Mouse (Mus musculus): ENCODE data around the gene Nfyc. TPM values are rescaled to one million over a fixed set of nuclear protein-coding genes. Genes with fewer than 3 reads are reported as not detected.

The Nfyc gene
- polyA plus RNA-seq, 1 experiment = 247 TPM

DNA sequence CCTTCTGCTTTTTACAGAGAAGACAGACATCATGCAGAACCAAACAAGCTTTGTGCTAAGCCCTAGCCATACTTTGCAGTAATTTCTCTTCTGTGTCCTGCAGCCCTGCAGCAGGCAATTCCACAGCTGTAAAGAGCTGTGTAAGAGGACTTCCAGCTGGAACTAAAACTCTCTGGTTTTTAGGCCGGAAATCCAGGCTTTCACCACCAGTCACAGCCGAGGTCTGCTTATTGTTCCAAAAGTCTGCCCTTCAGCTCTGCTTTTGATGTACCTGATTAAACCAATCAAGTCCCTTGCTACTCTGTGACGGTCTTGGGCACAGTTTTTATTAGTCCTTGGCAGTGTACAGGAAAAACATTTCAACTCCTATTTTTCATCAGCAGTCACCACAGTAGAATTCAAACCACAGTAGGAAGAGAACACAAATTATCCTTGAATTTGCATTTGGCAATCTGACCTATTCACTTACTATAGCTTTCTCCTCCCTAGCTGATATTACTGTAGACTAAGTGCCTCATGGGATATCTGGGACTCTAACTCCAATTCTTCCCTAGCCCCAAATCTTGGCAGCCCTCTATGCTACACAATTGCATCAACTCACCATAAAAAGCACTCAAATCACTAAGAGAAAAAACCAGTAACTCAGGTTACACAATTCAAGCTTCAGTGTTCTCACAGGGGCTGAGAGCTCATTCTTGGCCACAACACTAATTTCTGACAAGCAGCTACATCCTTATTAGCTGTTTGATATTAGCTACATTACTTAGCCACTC is 14.2 kb downstream of the Nfyc start:
- no peak for TF ChIP-seq POLR2A (IDR thresholded peaks at IDR 0.05; ENCODE audit: low read depth, low read length)
- H3K4me3 ChIP-seq (ENCODE audit: low read depth, low read length) = no peak overlapping the region
- H3K27me3 ChIP-seq (ENCODE audit: control insufficient read depth, insufficient read depth, low read length) = no peaks in the 10 kb centered on the region
- no peak overlapping the region for H3K27ac ChIP-seq (ENCODE audit: insufficient read depth, low read depth, low read length)
- H3K4me1 ChIP-seq (ENCODE audit: control insufficient read depth, insufficient read depth, insufficient read length, low read length) = peaks cover 6% of the 10 kb centered on the region
- 31% methylated on average over 3 of the region's 3 CpGs for WGBS
- H3K36me3 ChIP-seq (ENCODE audit: control insufficient read depth, insufficient read depth, low read length) = no peaks in the 10 kb centered on the region

DNA sequence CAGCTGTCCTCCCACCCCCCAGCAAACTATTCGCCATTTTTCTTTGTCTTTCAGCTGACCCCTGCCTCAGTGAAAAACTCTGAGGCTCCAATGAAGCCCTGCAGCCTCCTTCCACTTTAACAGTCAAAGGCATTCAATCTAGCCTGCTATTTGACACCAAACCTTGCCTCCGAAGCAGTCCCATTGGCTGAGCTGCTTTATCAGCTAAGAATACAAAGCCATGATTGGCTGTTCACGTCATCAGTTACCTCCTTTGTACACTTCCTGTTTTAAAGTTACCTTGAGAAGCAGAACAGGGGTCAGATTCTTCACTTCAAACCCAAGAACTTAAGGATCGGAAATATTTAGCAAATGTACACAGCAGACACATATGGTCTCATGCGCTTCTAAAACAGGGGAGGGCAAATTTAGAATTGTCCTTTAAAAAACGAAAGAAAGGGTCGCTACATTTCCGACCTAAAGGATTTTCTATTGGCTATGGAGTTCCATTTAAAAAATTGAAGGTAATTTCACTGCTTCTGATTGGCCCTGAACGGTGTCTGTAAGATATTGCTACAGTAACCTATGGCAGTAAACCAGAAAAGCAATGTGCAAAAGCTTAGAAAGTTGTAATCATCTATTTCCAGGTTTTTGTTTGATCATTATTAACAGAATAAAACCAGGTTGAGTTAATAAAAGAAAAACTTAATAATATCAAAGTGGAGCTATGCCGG is 15.6 kb downstream of the Nfyc start:
- 0 out of 2 replicates have a peak, but pooled peaks have one; percentile 33 for TF ChIP-seq POLR2A (IDR thresholded peaks at IDR 0.05; ENCODE audit: low read depth, low read length)
- no peak for TF ChIP-seq CTCF (IDR thresholded peaks at IDR 0.05; ENCODE audit: extremely low read depth, insufficient read length, insufficient replicate concordance, low read depth, low read length)
- peaks cover 6% of the 10 kb centered on the region for H3K4me1 ChIP-seq (ENCODE audit: control insufficient read depth, insufficient read depth, insufficient read length, low read length)
- H3K4me3 ChIP-seq (ENCODE audit: low read depth, low read length) = peak overlapping the region; percentile 62
- no peaks in the 10 kb centered on the region for H3K36me3 ChIP-seq (ENCODE audit: control insufficient read depth, insufficient read depth, low read length)
- 6% methylated on average over 10 of the region's 10 CpGs for WGBS
- H3K27me3 ChIP-seq (ENCODE audit: control insufficient read depth, insufficient read depth, low read length) = no peaks in the 10 kb centered on the region
- peak overlapping the region; percentile 58 for H3K27ac ChIP-seq (ENCODE audit: insufficient read depth, low read depth, low read length)

DNA sequence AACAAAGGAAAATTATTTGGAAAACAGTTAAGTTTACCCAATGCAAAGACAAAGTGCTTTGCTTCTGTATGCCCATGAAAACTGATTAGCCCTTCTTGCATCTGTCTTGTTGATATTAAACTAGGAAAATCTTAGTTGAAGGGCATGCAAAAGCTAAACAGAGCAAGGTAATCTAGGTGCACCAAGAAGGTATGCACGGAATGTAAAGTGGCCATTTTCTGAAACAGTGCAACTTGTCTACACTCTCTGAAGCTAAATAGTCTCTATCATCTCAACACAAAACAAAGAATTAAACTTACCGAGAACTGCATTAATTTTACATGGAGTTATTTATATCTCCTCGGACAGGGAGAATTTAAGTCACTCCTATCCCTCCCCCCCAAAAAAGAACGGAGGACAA is 16.2 kb downstream of the Nfyc start:
- Histone ChIP-seq H3K27ac (ENCODE audit: insufficient read depth, low read depth, low read length) (peak overlapping the region; percentile 41; the same call in 1 of the 2 replicates), H3K27me3 (ENCODE audit: control insufficient read depth, insufficient read depth, low read length) (no peaks in the 10 kb centered on the region), H3K4me1 (ENCODE audit: control insufficient read depth, insufficient read depth, insufficient read length, low read length) (peaks cover 6% of the 10 kb centered on the region), H3K36me3 (ENCODE audit: control insufficient read depth, insufficient read depth, low read length) (no peaks in the 10 kb centered on the region), H3K4me3 (ENCODE audit: low read depth, low read length) (peak overlapping the region; percentile 62)
- TF ChIP-seq CTCF (IDR thresholded peaks at IDR 0.05; ENCODE audit: extremely low read depth, insufficient read length, insufficient replicate concordance, low read depth, low read length) (no peak), POLR2A (IDR thresholded peaks at IDR 0.05; ENCODE audit: low read depth, low read length) (no peak)
- 5% methylated on average over 4 of the region's 4 CpGs for WGBS

DNA sequence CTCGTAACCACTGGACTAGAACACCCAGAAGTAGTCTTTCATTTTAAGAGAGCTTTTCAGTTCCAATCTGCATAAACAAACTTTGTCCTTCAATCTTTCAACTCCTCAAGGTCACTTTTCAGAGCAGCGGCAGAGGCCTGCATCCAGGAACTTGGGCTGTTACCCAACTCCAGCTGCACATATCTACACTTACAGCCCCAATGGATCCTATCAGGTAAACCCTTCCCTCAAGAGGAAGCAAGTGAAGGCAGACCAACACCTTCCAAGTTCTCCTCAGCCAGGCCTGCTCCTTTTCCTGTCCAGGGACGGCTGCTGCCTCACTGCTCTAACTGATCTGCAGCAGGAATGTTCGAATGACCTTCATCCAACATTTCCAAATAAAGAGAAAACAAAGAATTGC is 17.2 kb downstream of the Nfyc start:
- Histone ChIP-seq H3K27ac (ENCODE audit: insufficient read depth, low read depth, low read length) (peak overlapping the region; percentile 88), H3K4me1 (ENCODE audit: control insufficient read depth, insufficient read depth, insufficient read length, low read length) (peaks cover 2% of the 10 kb centered on the region; the same call in 1 of the 2 replicates), H3K4me3 (ENCODE audit: low read depth, low read length) (peak overlapping the region; percentile 52), H3K27me3 (ENCODE audit: control insufficient read depth, insufficient read depth, low read length) (no peaks in the 10 kb centered on the region), H3K36me3 (ENCODE audit: control insufficient read depth, insufficient read depth, low read length) (no peaks in the 10 kb centered on the region)
- WGBS = 8% methylated on average over 4 of the region's 4 CpGs
- TF ChIP-seq CTCF (IDR thresholded peaks at IDR 0.05; ENCODE audit: extremely low read depth, insufficient read length, insufficient replicate concordance, low read depth, low read length) (no peak), POLR2A (IDR thresholded peaks at IDR 0.05; ENCODE audit: low read depth, low read length) (no peak)

DNA sequence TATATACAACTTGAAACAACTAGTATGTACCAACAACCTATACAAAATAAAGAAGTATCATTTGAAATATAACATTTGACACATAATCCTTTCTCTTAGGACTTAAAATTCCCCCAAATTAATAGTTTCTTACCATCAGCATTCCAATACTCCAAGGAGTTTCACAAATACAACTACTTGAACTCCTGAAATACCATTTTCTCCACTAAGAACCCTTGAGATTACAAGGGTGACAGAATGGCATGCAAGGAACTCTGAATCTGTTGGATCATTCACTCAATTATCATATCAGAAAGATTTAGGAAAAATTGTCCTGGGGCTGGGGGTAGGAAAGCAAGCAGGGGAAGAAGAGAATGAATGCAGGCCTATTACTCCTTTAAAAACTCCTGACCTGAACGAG is 17.6 kb downstream of the Nfyc start:
- Histone ChIP-seq H3K27me3 (ENCODE audit: control insufficient read depth, insufficient read depth, low read length) (no peaks in the 10 kb centered on the region), H3K4me3 (ENCODE audit: low read depth, low read length) (no peak overlapping the region; the same call in 1 of the 2 replicates), H3K27ac (ENCODE audit: insufficient read depth, low read depth, low read length) (peak overlapping the region; percentile 88), H3K4me1 (ENCODE audit: control insufficient read depth, insufficient read depth, insufficient read length, low read length) (peaks cover 2% of the 10 kb centered on the region; the same call in 1 of the 2 replicates), H3K36me3 (ENCODE audit: control insufficient read depth, insufficient read depth, low read length) (no peaks in the 10 kb centered on the region)
- TF ChIP-seq POLR2A (IDR thresholded peaks at IDR 0.05; ENCODE audit: low read depth, low read length) (no peak), CTCF (IDR thresholded peaks at IDR 0.05; ENCODE audit: extremely low read depth, insufficient read length, insufficient replicate concordance, low read depth, low read length) (no peak)
- 11% methylated on average over 1 of the region's 1 CpGs for WGBS

DNA sequence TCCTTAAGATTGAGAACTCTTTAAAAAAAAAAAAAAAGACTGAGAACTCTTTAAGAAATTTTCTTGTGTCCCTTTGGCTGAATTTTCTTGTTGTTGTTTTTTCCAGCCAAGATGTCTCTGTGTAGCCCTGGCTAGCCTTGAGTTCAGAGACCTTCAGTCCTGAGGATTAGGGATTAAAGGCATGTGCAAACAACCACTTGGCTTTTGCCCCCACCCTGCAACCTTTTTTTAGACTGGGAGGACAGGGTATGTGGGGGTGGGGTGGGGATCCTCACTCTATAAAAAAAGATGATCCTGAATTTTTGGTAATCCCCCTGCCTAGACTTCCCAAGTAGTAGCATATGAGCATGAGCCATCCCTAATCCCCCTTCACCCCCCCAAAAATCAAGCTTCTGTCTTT is 25.6 kb downstream of the Nfyc start:
- Histone ChIP-seq H3K4me1 (ENCODE audit: control insufficient read depth, insufficient read depth, insufficient read length, low read length) (no peaks in the 10 kb centered on the region), H3K4me3 (ENCODE audit: low read depth, low read length) (no peak overlapping the region), H3K36me3 (ENCODE audit: control insufficient read depth, insufficient read depth, low read length) (peaks cover 2% of the 10 kb centered on the region; the same call in 1 of the 2 replicates), H3K27ac (ENCODE audit: insufficient read depth, low read depth, low read length) (no peak overlapping the region), H3K27me3 (ENCODE audit: control insufficient read depth, insufficient read depth, low read length) (no peaks in the 10 kb centered on the region)
- TF ChIP-seq CTCF (IDR thresholded peaks at IDR 0.05; ENCODE audit: extremely low read depth, insufficient read length, insufficient replicate concordance, low read depth, low read length) (no peak), POLR2A (IDR thresholded peaks at IDR 0.05; ENCODE audit: low read depth, low read length) (no peak)

DNA sequence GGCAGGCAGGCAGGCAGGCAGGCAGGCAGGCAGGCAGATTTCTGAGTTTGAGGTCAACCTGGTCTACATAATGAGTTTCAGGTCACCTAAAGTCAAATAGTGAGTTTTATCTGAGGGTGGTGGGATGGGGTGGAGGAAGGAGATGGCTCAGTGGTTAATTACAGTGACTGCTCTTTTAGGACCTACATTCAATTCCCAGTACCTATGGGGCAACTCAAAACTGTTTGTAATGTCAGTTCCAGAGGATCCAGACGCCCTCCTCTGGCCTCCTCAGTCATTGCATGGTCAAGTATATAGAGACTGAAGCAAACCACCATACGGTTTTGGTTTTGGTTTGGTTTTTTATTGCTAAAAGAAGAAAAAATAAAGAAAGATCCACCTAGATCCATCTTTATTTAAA is 29.9 kb downstream of the Nfyc start:
- TF ChIP-seq CTCF (IDR thresholded peaks at IDR 0.05; ENCODE audit: extremely low read depth, insufficient read length, insufficient replicate concordance, low read depth, low read length) = no peak
- no peak for TF ChIP-seq POLR2A (IDR thresholded peaks at IDR 0.05; ENCODE audit: low read depth, low read length)
- Histone ChIP-seq H3K4me3 (ENCODE audit: low read depth, low read length) (no peak overlapping the region), H3K36me3 (ENCODE audit: control insufficient read depth, insufficient read depth, low read length) (peaks cover 2% of the 10 kb centered on the region; the same call in 1 of the 2 replicates), H3K27me3 (ENCODE audit: control insufficient read depth, insufficient read depth, low read length) (no peaks in the 10 kb centered on the region), H3K27ac (ENCODE audit: insufficient read depth, low read depth, low read length) (no peak overlapping the region), H3K4me1 (ENCODE audit: control insufficient read depth, insufficient read depth, insufficient read length, low read length) (no peaks in the 10 kb centered on the region)
- WGBS = 22% methylated on average over 2 of the region's 2 CpGs
